Mouse (Mus musculus): ENCODE results near the gene Olfr1423. TPM values are rescaled to one million over a fixed set of nuclear protein-coding genes. Genes with fewer than 3 reads are reported as not detected.

Olfr1423 gene
- polyA plus RNA-seq, 1 experiment from 2014 or later, result not detected

GRCm38 (mm10) chr19:12016192-12016591 is 24.9 kb downstream of the Olfr1423 start:
- Histone ChIP-seq H3K9ac (ENCODE audit: low read depth, low read length) (no peak overlapping the region), H3K4me1 (ENCODE audit: control insufficient read depth, insufficient read depth, low read length) (no peaks in the 10 kb centered on the region), H3K4me2 (replicated peaks; ENCODE audit: low read depth, low read length) (no peak overlapping the region), H3K27me3 (ENCODE audit: control insufficient read depth, insufficient read depth, low read length) (no peaks in the 10 kb centered on the region), H3K27ac (ENCODE audit: low read depth, low read length) (no peak overlapping the region), H3K36me3 (ENCODE audit: control insufficient read depth, insufficient read depth, low read length) (no peaks in the 10 kb centered on the region), H3K9me3 (ENCODE audit: control insufficient read depth, low read length) (no peaks in the 10 kb centered on the region), H3K4me3 (ENCODE audit: low read length) (no peak overlapping the region)
- 65% methylated on average over 4 of the region's 4 CpGs for WGBS
- no peak for ATAC-seq (ENCODE audit: low FRiP score, low TSS enrichment)

GRCm38 (mm10) chr19:12015708-12016107 is 25.4 kb downstream of the Olfr1423 start:
- Histone ChIP-seq H3K27me3 (ENCODE audit: control insufficient read depth, insufficient read depth, low read length) (no peaks in the 10 kb centered on the region), H3K36me3 (ENCODE audit: control insufficient read depth, insufficient read depth, low read length) (no peaks in the 10 kb centered on the region), H3K27ac (ENCODE audit: low read depth, low read length) (no peak overlapping the region), H3K4me1 (ENCODE audit: control insufficient read depth, insufficient read depth, low read length) (no peaks in the 10 kb centered on the region), H3K4me2 (replicated peaks; ENCODE audit: low read depth, low read length) (no peak overlapping the region), H3K4me3 (ENCODE audit: low read length) (no peak overlapping the region), H3K9me3 (ENCODE audit: control insufficient read depth, low read length) (no peaks in the 10 kb centered on the region), H3K9ac (ENCODE audit: low read depth, low read length) (no peak overlapping the region)
- no peak for ATAC-seq (ENCODE audit: low FRiP score, low TSS enrichment)
- WGBS, result 73% methylated on average over 8 of the region's 8 CpGs

GRCm38 (mm10) chr19:12013228-12013627 is 27.9 kb downstream of the Olfr1423 start:
- H3K27me3 ChIP-seq (ENCODE audit: control insufficient read depth, insufficient read depth, low read length), result no peaks in the 10 kb centered on the region
- H3K4me3 ChIP-seq (ENCODE audit: low read length), result peak overlapping the region; percentile 67
- no peak for ATAC-seq (ENCODE audit: low FRiP score, low TSS enrichment)
- no peak overlapping the region for H3K27ac ChIP-seq (ENCODE audit: low read depth, low read length)
- peak overlapping the region; percentile 65 for H3K4me2 ChIP-seq (replicated peaks; ENCODE audit: low read depth, low read length)
- H3K36me3 ChIP-seq (ENCODE audit: control insufficient read depth, insufficient read depth, low read length), result no peaks in the 10 kb centered on the region
- 0% methylated on average over 10 of the region's 12 CpGs for WGBS
- H3K4me1 ChIP-seq (ENCODE audit: control insufficient read depth, insufficient read depth, low read length), result no peaks in the 10 kb centered on the region
- no peaks in the 10 kb centered on the region for H3K9me3 ChIP-seq (ENCODE audit: control insufficient read depth, low read length)
- H3K9ac ChIP-seq (ENCODE audit: low read depth, low read length), result peak overlapping the region; percentile 61

- ATAC-seq (ENCODE audit: low FRiP score, low TSS enrichment), result no peak
- H3K4me1 ChIP-seq (ENCODE audit: control insufficient read depth, insufficient read depth, low read length), result no peaks in the 10 kb centered on the region
- H3K4me2 ChIP-seq (replicated peaks; ENCODE audit: low read depth, low read length), result peak overlapping the region; percentile 65
- WGBS, result 2% methylated on average over 10 of the region's 10 CpGs
- H3K27ac ChIP-seq (ENCODE audit: low read depth, low read length), result no peak overlapping the region
- H3K9me3 ChIP-seq (ENCODE audit: control insufficient read depth, low read length), result no peaks in the 10 kb centered on the region
- no peaks in the 10 kb centered on the region for H3K27me3 ChIP-seq (ENCODE audit: control insufficient read depth, insufficient read depth, low read length)
- H3K9ac ChIP-seq (ENCODE audit: low read depth, low read length), result peak overlapping the region; percentile 61
- H3K4me3 ChIP-seq (ENCODE audit: low read length), result peak overlapping the region; percentile 67
- H3K36me3 ChIP-seq (ENCODE audit: control insufficient read depth, insufficient read depth, low read length), result no peaks in the 10 kb centered on the region
Observed at GRCm38 (mm10) chr19:12012615-12013014, 28.5 kb downstream of the Olfr1423 start.

GRCm38 (mm10) chr19:12011560-12012556 is 29.3 kb downstream of the Olfr1423 start:
- H3K4me3 ChIP-seq (ENCODE audit: low read length), result peak overlapping the region; percentile 67
- no peaks in the 10 kb centered on the region for H3K36me3 ChIP-seq (ENCODE audit: control insufficient read depth, insufficient read depth, low read length)
- peak overlapping the region; percentile 76 for H3K9ac ChIP-seq (ENCODE audit: low read depth, low read length)
- H3K27me3 ChIP-seq (ENCODE audit: control insufficient read depth, insufficient read depth, low read length), result no peaks in the 10 kb centered on the region
- no peaks in the 10 kb centered on the region for H3K9me3 ChIP-seq (ENCODE audit: control insufficient read depth, low read length)
- under 1% methylated on average over 49 of the region's 49 CpGs for WGBS
- H3K27ac ChIP-seq (ENCODE audit: low read depth, low read length), result peak overlapping the region; percentile 60
- peak overlapping the region; percentile 65 for H3K4me2 ChIP-seq (replicated peaks; ENCODE audit: low read depth, low read length)
- H3K4me1 ChIP-seq (ENCODE audit: control insufficient read depth, insufficient read depth, low read length), result peaks cover 4% of the 10 kb centered on the region; the same call in 1 of the 2 replicates
- ATAC-seq (ENCODE audit: low FRiP score, low TSS enrichment), result peak; percentile 85

GRCm38 (mm10) chr19:12010916-12011559 is 30.1 kb downstream of the Olfr1423 start:
- H3K9me3 ChIP-seq (ENCODE audit: control insufficient read depth, low read length), result no peaks in the 10 kb centered on the region
- H3K9ac ChIP-seq (ENCODE audit: low read depth, low read length), result peak overlapping the region; percentile 76; the same call in 1 of the 2 replicates
- H3K4me1 ChIP-seq (ENCODE audit: control insufficient read depth, insufficient read depth, low read length), result peaks cover 4% of the 10 kb centered on the region; the same call in 1 of the 2 replicates
- peak overlapping the region; percentile 89 for H3K27ac ChIP-seq (ENCODE audit: low read depth, low read length)
- peak; percentile 50 for ATAC-seq (ENCODE audit: low FRiP score, low TSS enrichment)
- no peaks in the 10 kb centered on the region for H3K36me3 ChIP-seq (ENCODE audit: control insufficient read depth, insufficient read depth, low read length)
- under 1% methylated on average over 26 of the region's 26 CpGs for WGBS
- peak overlapping the region; percentile 67 for H3K4me3 ChIP-seq (ENCODE audit: low read length)
- H3K4me2 ChIP-seq (replicated peaks; ENCODE audit: low read depth, low read length), result peak overlapping the region; percentile 65
- H3K27me3 ChIP-seq (ENCODE audit: control insufficient read depth, insufficient read depth, low read length), result no peaks in the 10 kb centered on the region

GRCm38 (mm10) chr19:12010281-12010771 is 30.8 kb downstream of the Olfr1423 start:
- H3K27ac ChIP-seq (ENCODE audit: low read depth, low read length), result peak overlapping the region; percentile 89
- peak overlapping the region; percentile 76 for H3K9ac ChIP-seq (ENCODE audit: low read depth, low read length)
- no peaks in the 10 kb centered on the region for H3K9me3 ChIP-seq (ENCODE audit: control insufficient read depth, low read length)
- no peaks in the 10 kb centered on the region for H3K36me3 ChIP-seq (ENCODE audit: control insufficient read depth, insufficient read depth, low read length)
- peak overlapping the region; percentile 67 for H3K4me3 ChIP-seq (ENCODE audit: low read length)
- peak; percentile 29 for ATAC-seq (ENCODE audit: low FRiP score, low TSS enrichment)
- H3K4me2 ChIP-seq (replicated peaks; ENCODE audit: low read depth, low read length), result peak overlapping the region; percentile 59
- peaks cover 4% of the 10 kb centered on the region; the same call in 1 of the 2 replicates for H3K4me1 ChIP-seq (ENCODE audit: control insufficient read depth, insufficient read depth, low read length)
- 0% methylated on average over 24 of the region's 24 CpGs for WGBS
- no peaks in the 10 kb centered on the region for H3K27me3 ChIP-seq (ENCODE audit: control insufficient read depth, insufficient read depth, low read length)

- no peaks in the 10 kb centered on the region for H3K27me3 ChIP-seq (ENCODE audit: control insufficient read depth, insufficient read depth, low read length)
- no peaks in the 10 kb centered on the region for H3K9me3 ChIP-seq (ENCODE audit: control insufficient read depth, low read length)
- H3K9ac ChIP-seq (ENCODE audit: low read depth, low read length), result peak overlapping the region; percentile 76
- WGBS, result under 1% methylated on average over 24 of the region's 24 CpGs
- H3K36me3 ChIP-seq (ENCODE audit: control insufficient read depth, insufficient read depth, low read length), result no peaks in the 10 kb centered on the region
- H3K4me2 ChIP-seq (replicated peaks; ENCODE audit: low read depth, low read length), result peak overlapping the region; percentile 59
- peaks cover 5% of the 10 kb centered on the region; the same call in 1 of the 2 replicates for H3K4me1 ChIP-seq (ENCODE audit: control insufficient read depth, insufficient read depth, low read length)
- peak; percentile 8; the same call in 1 of the 2 replicates for ATAC-seq (ENCODE audit: low FRiP score, low TSS enrichment)
- peak overlapping the region; percentile 67 for H3K4me3 ChIP-seq (ENCODE audit: low read length)
- H3K27ac ChIP-seq (ENCODE audit: low read depth, low read length), result peak overlapping the region; percentile 89
Observed at GRCm38 (mm10) chr19:12009501-12010280, 31.4 kb downstream of the Olfr1423 start.

All from kidney, embryonic 14.5 days (tissue).